Mouse (Mus musculus): Measurements from ENCODE around the gene Ifrd2. TPM values are rescaled to one million over a fixed set of nuclear protein-coding genes. Genes with fewer than 3 reads are reported as not detected.
"Not testable (repeated sequence)": the region's sequence is repeated elsewhere in the genome, so short reads cannot be mapped to it uniquely, and the experiment has no call there.

Gene Ifrd2
- polyA plus RNA-seq, 1 experiment from 2014 or later, result 55.8 TPM

DNA sequence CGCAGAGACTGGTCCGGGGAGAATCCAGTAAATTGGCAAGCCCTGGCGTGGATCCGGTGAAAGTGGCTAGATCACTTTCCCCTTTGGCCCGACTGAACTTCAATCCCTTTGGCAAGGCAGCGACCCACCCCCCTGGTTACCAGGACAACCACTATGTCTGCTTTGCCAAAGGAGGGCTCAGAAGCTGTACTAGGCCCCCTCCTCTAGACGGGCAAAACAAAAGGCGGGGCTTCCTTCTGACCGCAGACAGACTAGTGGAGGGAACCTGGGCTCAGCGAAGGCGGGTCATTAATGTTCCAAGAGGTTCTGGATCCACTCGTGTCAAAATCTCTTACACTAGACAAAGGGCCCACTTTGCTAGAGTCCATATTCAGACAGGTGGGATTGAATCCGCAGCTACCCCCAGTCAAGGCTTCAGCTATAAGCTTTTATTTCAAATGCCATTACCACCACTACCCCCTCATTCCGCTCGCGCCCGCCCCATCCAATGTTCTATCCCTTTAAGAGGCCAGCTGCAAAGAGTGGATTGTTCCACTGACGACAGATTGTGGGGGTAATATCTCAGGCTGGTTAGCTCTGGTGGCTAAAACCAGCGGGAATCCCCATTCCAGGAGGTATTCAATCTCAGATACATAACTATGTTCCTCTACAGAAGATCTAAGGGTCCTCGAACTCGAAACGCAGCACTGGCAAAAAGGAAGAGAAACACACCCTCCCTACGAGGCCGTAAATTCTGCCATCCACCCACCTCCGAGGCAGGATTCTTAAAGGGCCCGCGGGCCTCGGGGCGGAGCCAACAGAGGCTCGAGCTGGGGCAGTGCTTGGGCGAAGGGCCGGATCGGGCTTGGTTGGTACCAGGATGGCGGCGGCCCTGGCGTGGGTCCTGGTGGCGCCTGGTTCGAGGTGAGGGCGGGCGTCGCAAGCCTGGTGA lies 18.8 kb upstream of the Ifrd2 start:
- no peaks in the 10 kb centered on the region for H3K27me3 ChIP-seq
- H3K27ac ChIP-seq, result peak overlapping the region; percentile 89
- WGBS, result under 1% methylated on average over 41 of the region's 41 CpGs
- ATAC-seq (replicated peaks; ENCODE audit: low FRiP score), result peak; percentile 85
- H3K4me2 ChIP-seq, result peak overlapping the region; percentile 72
- peaks cover 53% of the 10 kb centered on the region for H3K36me3 ChIP-seq
- H3K4me3 ChIP-seq (replicated peaks), result peak overlapping the region; percentile 86
- H3K4me1 ChIP-seq, result peaks cover 65% of the 10 kb centered on the region
- H3K9ac ChIP-seq, result peak overlapping the region; percentile 80
- H3K9me3 ChIP-seq (replicated peaks), result no peaks in the 10 kb centered on the region

DNA sequence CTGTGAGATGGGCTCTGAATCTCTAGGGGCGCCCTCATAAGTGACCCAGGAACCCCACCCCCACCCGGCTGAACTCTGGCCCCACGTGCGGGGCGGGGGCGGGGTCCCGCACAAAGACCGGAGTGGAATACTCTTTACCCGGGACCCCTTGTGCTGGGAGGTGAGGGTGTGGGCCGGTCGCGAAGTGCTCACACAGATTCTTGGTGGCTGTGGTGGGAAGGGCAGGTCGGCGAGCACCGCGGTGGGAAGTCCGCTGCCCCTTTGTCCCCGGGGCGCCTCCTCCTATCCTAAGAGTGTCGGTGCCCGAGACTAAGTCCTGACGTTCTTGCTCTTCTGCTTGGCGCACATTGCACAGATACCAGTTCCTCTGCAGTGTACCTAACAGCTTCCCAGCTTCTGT lies 18.2 kb upstream of the Ifrd2 start:
- WGBS, result under 1% methylated on average over 23 of the region's 23 CpGs
- peaks cover 59% of the 10 kb centered on the region for H3K4me1 ChIP-seq

GRCm38 (mm10) chr9:107570016-107570415 lies 17.4 kb upstream of the Ifrd2 start:
- Histone ChIP-seq H3K27me3 (no peaks in the 10 kb centered on the region), H3K4me2 (peak overlapping the region; percentile 72), H3K27ac (peak overlapping the region; percentile 89), H3K4me1 (peaks cover 55% of the 10 kb centered on the region), H3K9me3 (replicated peaks) (no peaks in the 10 kb centered on the region), H3K36me3 (peaks cover 55% of the 10 kb centered on the region), H3K9ac (peak overlapping the region; percentile 80), H3K4me3 (replicated peaks) (peak overlapping the region; percentile 86)
- no peak for ATAC-seq (replicated peaks; ENCODE audit: low FRiP score)
- 39% methylated on average over 13 of the region's 13 CpGs for WGBS

More for the DNA sequence above, 18.2 kb upstream of the Ifrd2 start:
- H3K36me3 ChIP-seq, result peaks cover 55% of the 10 kb centered on the region
- H3K27me3 ChIP-seq, result no peaks in the 10 kb centered on the region
- ATAC-seq (replicated peaks; ENCODE audit: low FRiP score), result peak; percentile 17
- no peaks in the 10 kb centered on the region for H3K9me3 ChIP-seq (replicated peaks)
- H3K9ac ChIP-seq, result peak overlapping the region; percentile 80
- peak overlapping the region; percentile 72 for H3K4me2 ChIP-seq
- H3K27ac ChIP-seq, result peak overlapping the region; percentile 89
- peak overlapping the region; percentile 86 for H3K4me3 ChIP-seq (replicated peaks)

DNA sequence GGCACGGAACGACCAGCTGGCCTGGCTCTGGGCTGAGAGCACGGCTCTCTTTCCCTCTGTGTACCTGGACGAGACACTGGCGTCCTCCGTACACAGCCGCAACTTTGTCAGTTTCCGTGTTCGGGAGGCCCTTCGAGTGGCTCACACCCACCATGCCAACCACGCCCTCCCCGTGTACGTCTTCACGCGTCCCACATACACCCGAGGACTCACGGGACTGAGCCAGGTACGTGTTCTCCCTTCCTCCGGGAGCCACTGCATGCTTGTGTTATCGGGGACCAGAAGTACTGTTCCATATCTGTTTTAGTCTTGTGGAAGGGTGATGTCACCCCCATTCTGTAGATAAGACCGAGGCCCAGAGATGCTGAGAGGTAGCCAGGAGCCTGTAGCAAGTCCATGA lies 16.6 kb upstream of the Ifrd2 start:
- Histone ChIP-seq H3K27ac (no peak overlapping the region), H3K36me3 (peaks cover 50% of the 10 kb centered on the region), H3K9me3 (replicated peaks) (no peaks in the 10 kb centered on the region), H3K4me1 (peaks cover 54% of the 10 kb centered on the region), H3K27me3 (no peaks in the 10 kb centered on the region), H3K4me2 (peak overlapping the region; percentile 72), H3K9ac (peak overlapping the region; percentile 80; the same call in 1 of the 2 replicates), H3K4me3 (replicated peaks) (peak overlapping the region; percentile 86)
- 90% methylated on average over 21 of the region's 21 CpGs for WGBS
- no peak for ATAC-seq (replicated peaks; ENCODE audit: low FRiP score)

- Histone ChIP-seq H3K9ac (no peak overlapping the region), H3K4me1 (peaks cover 54% of the 10 kb centered on the region), H3K4me2 (peak overlapping the region; percentile 72), H3K27ac (no peak overlapping the region), H3K9me3 (replicated peaks) (no peaks in the 10 kb centered on the region), H3K4me3 (replicated peaks) (peak overlapping the region; percentile 86; the same call in 1 of the 2 replicates), H3K36me3 (peaks cover 46% of the 10 kb centered on the region), H3K27me3 (no peaks in the 10 kb centered on the region)
- ATAC-seq (replicated peaks; ENCODE audit: low FRiP score), result no peak
- 90% methylated on average over 22 of the region's 22 CpGs for WGBS
Observed at GRCm38 (mm10) chr9:107571534-107572326, 15.7 kb upstream of the Ifrd2 start.

GRCm38 (mm10) chr9:107572327-107572662 lies 15.1 kb upstream of the Ifrd2 start:
- Histone ChIP-seq H3K4me1 (peaks cover 54% of the 10 kb centered on the region), H3K36me3 (peaks cover 46% of the 10 kb centered on the region), H3K4me3 (replicated peaks) (no peak overlapping the region), H3K9me3 (replicated peaks) (no peaks in the 10 kb centered on the region), H3K9ac (no peak overlapping the region), H3K4me2 (no peak overlapping the region), H3K27ac (no peak overlapping the region), H3K27me3 (no peaks in the 10 kb centered on the region)
- ATAC-seq (replicated peaks; ENCODE audit: low FRiP score), result no peak
- WGBS, result 94% methylated on average over 2 of the region's 2 CpGs

- WGBS, result 82% methylated on average over 6 of the region's 6 CpGs
- not testable (repeated sequence) for ATAC-seq (replicated peaks; ENCODE audit: low FRiP score)
Observed at GRCm38 (mm10) chr9:107573774-107574173, 13.7 kb upstream of the Ifrd2 start.

DNA sequence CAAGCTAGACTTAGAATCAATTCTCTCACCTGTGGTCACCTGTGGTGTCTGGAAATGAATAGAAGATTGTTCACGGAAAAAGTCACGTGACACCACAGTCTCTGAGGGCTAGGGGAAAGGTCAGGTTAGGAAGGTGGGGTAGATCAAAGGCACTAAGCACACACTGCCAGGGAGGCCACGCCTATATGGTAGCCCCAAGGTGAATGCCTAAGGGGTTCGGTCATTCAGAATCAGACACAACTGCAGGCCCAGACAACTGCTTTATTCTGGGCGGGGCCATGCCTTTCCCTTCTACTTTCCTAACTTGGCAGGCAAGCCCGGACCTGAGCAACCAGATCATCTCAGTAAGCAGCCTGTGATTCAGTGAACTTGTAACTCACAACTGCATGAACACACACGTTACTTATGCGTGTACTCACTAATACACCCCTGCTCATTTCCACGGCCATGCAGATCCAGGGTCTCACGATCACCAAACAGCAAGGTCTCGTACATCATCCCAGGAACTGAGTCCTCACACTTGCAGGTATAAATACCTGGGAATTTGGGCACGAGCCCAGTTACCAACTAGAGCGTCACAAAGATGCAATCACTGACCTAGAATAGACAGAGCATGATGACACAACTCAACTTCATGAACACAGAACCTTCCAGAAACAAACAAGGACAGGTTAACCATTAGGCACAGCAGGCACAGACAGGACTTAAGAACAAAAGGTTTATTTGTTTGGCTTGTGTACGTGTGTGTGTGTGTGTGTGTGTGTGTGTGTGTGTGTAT lies 11.7 kb upstream of the Ifrd2 start:
- peaks cover 52% of the 10 kb centered on the region for H3K4me1 ChIP-seq
- H3K4me2 ChIP-seq, result peak overlapping the region; percentile 60; the same call in 1 of the 2 replicates
- no peaks in the 10 kb centered on the region for H3K27me3 ChIP-seq
- 75% methylated on average over 14 of the region's 14 CpGs for WGBS
- H3K9me3 ChIP-seq (replicated peaks), result no peaks in the 10 kb centered on the region
- ATAC-seq (replicated peaks; ENCODE audit: low FRiP score), result no peak
- H3K27ac ChIP-seq, result peak overlapping the region; percentile 76
- H3K36me3 ChIP-seq, result peaks cover 40% of the 10 kb centered on the region
- no peak overlapping the region for H3K4me3 ChIP-seq (replicated peaks)
- no peak overlapping the region for H3K9ac ChIP-seq

More at GRCm38 (mm10) chr9:107573774-107574173, 13.7 kb upstream of the Ifrd2 start:
- not testable (repeated sequence) for H3K9me3 ChIP-seq (replicated peaks); H3K9ac ChIP-seq; H3K4me3 ChIP-seq (replicated peaks); H3K27me3 ChIP-seq; H3K27ac ChIP-seq; H3K4me2 ChIP-seq
- Histone ChIP-seq H3K36me3 (peaks cover 46% of the 10 kb centered on the region), H3K4me1 (peaks cover 53% of the 10 kb centered on the region)

- peak; percentile 76 for ATAC-seq (replicated peaks; ENCODE audit: low FRiP score)
- Histone ChIP-seq H3K4me2 (peak within 1 kb of the TSS; percentile 60), H3K4me3 (replicated peaks) (peak within 1 kb of the TSS; percentile 42), H3K36me3 (peaks cover 33% of the 10 kb centered on the region), H3K4me1 (peaks cover 51% of the 10 kb centered on the region), H3K27me3 (no peaks in the 10 kb centered on the region), H3K9ac (peak within 1 kb of the TSS; percentile 38; the same call in 1 of the 2 replicates), H3K27ac (peak within 1 kb of the TSS; percentile 76), H3K9me3 (replicated peaks) (no peaks in the 10 kb centered on the region)
- WGBS, result 21% methylated on average over 16 of the region's 16 CpGs
Observed at GRCm38 (mm10) chr9:107576357-107577107, 10.9 kb upstream of the Ifrd2 start, which contains the start of gene Hyal1. Gene Hyal1 (plus strand): TSS chr9:107576927.

DNA sequence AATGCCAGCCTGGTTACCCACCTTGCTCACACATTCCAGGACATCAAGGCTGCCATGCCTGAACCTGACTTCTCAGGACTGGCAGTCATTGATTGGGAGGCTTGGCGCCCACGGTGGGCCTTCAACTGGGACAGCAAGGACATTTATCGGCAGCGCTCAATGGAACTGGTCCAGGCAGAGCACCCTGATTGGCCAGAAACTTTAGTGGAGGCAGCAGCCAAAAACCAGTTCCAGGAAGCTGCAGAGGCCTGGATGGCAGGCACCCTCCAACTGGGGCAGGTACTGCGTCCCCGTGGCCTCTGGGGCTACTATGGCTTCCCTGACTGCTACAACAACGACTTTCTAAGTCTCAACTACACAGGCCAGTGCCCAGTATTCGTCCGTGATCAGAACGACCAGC lies 9.6 kb upstream of the Ifrd2 start:
- H3K9me3 ChIP-seq (replicated peaks), result no peaks in the 10 kb centered on the region
- no peaks in the 10 kb centered on the region for H3K27me3 ChIP-seq
- ATAC-seq (replicated peaks; ENCODE audit: low FRiP score), result no peak
- peaks cover 22% of the 10 kb centered on the region for H3K36me3 ChIP-seq
- 0 out of 2 replicates have a peak overlapping the region, but pooled peaks have one; percentile 60 for H3K4me2 ChIP-seq
- 92% methylated on average over 10 of the region's 10 CpGs for WGBS
- peaks cover 55% of the 10 kb centered on the region for H3K4me1 ChIP-seq
- H3K27ac ChIP-seq, result no peak overlapping the region
- no peak overlapping the region for H3K9ac ChIP-seq
- H3K4me3 ChIP-seq (replicated peaks), result no peak overlapping the region

- Histone ChIP-seq H3K9ac (no peak within 1 kb of the TSS), H3K27ac (peak within 1 kb of the TSS; percentile 96), H3K4me1 (peaks cover 55% of the 10 kb centered on the region), H3K27me3 (no peaks in the 10 kb centered on the region), H3K4me3 (replicated peaks) (peak within 1 kb of the TSS; percentile 71; the same call in 1 of the 2 replicates), H3K4me2 (peak within 1 kb of the TSS; percentile 93; the same call in 1 of the 2 replicates), H3K36me3 (peaks cover 22% of the 10 kb centered on the region), H3K9me3 (replicated peaks) (no peaks in the 10 kb centered on the region)
- WGBS, result 80% methylated on average over 3 of the region's 3 CpGs
- ATAC-seq (replicated peaks; ENCODE audit: low FRiP score), result no peak
Observed at GRCm38 (mm10) chr9:107578587-107578986, 8.9 kb upstream of the Ifrd2 start, which contains the start of gene Naa80. Gene Naa80 (plus strand): TSS chr9:107578887.
